Mouse (Mus musculus) brain, embryonic 18.5 days (tissue): Measurements from ENCODE around the gene Ndst2.
"Not testable (repeated sequence)": the region's sequence is repeated elsewhere in the genome, so short reads cannot be mapped to it uniquely, and the experiment has no call there.

Source experiments
- DNase-seq: peaks from one replicate; pipeline ENCODE4 v3.0.0-alpha.2; 2012; ENCODE audit warnings: low read depth, low spot score

Ndst2 gene

DNA sequence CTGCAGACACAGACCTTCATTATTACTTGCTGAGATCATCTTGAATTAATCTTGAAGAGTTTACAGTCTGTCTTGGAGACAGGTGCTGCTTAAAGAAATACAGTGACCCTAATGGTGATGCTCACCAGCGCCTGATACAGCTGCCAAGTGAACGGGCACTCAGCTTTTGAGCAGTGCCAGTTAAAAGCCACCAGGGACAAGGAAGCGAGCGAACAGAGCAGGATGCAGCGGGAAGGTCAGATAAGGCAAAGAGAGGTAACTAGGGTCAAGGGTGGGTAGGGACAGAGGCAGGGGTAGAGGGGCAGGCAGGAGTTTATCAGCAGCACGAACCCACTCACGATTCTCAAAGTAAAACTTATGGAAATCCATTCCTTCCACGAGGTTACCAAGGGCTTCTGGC lies 4.1 kb upstream of the Ndst2 start:
- no peak for DNase-seq

DNA sequence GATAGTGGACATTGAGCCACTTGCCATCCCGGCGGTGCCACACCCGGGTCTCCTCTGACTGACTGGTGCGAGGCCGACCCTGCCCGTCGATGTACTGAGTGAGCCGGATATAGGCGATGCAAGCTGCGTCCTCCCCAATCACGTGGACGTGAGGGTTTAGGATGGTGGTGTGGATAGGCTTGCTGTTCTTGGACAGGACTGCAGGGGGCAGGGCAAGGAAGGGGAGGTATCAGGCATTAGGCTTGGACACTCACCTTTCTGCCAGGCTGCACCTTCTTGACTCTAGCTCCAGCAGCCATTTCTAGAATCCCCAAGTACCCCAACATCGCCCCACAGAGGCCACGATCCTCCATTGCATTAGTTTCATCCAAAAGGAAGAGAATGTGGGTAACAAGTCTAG lies 2.9 kb upstream of the Ndst2 start:
- DNase-seq: no peak

DNA sequence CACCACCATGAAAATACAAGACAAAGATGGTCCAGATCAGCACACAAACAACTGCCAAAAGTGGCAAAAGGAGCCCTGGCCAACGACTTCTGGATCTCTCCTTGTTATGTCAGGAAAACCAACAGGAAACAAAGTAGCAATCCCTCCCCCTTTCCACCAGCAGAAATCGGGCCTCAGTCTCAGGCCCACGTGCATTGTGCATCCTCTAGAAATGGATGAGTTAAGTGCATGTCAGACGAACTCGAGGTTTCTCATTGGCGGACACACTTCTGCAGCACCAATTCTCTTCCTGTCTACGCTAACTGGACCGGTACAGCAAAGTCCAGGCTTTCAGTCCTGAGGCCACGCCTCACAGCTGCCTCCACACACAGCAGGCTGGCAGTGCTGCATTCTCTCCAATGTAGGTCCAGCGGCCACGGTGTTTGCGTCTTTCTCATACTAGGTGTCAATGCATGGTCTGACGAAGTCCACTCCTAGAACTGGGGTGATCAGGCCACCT lies 1.6 kb upstream of the Ndst2 start:
- DNase-seq: no peak

DNA sequence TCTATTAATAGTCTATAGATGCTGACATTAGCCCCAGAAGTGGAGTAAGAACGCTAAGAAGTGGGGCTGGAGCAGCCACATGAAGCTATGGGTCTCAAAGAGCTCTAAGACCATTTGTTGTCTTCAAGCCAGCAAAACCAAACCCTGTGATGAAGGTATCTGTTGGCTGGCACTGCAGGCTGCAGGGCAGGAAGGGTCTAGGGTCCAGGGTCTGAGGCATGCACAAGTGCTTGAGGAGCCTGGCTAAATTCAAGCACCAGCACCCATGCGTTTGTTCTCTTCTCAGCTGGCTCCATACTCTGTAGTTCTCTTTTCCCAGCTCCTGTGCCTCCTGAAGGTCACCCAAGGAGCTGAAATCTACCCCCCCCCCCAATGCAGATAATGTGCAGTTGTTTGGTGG lies 690 bp upstream of the Ndst2 start:
- no peak for DNase-seq

DNA sequence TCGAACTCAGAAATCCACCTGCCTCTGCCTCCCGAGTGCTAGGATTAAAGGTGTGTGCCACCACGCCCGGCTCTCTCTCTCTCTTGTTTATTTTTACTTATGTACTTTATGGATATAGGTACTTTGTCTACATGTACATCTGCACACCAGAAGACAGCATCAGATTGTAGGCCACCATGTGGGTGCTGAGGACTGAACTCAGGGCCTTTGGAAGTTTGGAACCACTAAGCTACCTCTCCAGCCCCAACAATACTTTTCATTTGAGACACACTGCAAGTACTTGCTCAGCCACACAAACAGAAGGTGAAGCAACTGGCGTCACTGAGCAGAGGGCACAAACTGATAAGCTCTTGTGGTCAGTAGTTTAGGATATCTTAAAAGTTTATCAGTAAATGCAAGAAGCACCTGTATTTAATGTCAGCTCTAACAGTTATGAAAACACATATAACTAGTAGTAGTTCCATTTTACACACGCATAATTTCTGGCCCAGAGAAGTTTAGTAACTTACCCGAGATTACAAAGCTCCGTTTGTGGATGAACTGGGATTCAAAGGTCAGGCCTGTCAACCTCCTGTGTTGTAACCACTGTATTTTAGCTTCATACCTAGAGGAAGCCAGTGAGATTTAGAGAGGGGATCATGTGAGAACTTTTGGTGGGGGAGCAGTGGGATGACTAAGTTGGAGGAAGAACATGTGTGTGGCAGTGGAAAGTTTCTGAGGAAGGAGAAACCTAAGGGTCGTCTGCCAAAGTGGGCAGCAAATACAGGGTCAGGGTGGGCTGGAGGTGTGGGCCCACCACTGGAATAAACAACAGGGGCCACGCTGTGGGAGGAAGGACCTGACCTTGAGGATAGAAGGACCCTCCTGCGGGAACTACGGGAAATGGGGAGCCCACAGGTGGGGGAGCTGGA lies 1.1 kb downstream of the Ndst2 start:
- DNase-seq: no peak

DNA sequence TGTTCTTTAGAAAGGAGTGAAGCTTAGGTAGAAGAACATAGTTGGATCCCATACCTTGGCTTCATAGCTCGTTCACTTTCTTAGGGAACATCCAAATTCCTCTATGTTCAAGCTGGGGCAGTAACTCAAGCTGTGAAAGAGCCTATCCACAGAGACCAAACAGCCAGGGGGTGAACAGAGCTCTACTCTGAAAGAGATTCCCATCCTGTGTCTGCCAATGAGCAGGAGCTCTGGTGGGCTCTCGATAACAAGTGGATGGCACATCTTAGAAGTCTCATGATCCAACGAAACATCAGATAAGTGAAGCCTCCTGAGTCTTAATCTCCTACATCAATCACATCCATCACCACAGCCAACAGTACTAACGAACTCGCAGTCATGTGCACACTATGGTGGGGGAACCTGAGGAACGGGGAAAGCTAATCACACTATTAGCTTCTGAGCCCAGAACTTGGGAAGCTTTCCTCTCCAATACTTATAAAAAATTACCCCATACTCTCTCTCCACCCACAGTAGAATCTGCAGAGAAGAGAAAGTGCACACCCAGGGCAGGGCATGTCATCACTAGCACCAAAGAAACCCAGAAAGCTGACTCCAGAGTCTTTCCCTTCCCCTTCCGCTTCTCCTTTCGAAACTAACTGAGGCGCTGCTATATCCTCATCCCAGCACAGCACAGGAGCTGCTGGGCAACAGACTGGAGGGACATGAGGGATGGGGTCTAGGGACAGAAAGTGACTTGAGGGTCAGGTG lies 3.3 kb downstream of the Ndst2 start:
- DNase-seq: no peak

DNA sequence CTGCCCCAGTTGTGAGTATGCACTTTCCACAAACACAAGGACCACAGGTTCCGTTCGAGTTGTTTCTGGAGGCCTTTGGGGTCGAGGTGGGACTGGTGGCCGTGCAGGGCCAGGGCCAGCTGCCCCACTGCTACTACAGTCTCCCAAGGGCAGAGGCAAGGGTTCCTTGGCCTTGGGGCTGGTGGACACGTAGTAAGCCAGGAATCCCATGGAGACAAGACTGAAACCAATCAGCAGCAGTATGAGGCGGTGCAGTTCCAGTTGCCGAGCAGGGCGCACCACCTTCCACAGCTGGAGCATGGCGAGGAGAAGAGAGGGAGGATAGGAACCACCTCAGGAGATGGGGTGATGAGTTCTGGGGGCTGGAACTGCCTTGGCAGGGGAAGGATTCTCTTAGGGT lies 4.5 kb downstream of the Ndst2 start:
- DNase-seq: no peak

DNA sequence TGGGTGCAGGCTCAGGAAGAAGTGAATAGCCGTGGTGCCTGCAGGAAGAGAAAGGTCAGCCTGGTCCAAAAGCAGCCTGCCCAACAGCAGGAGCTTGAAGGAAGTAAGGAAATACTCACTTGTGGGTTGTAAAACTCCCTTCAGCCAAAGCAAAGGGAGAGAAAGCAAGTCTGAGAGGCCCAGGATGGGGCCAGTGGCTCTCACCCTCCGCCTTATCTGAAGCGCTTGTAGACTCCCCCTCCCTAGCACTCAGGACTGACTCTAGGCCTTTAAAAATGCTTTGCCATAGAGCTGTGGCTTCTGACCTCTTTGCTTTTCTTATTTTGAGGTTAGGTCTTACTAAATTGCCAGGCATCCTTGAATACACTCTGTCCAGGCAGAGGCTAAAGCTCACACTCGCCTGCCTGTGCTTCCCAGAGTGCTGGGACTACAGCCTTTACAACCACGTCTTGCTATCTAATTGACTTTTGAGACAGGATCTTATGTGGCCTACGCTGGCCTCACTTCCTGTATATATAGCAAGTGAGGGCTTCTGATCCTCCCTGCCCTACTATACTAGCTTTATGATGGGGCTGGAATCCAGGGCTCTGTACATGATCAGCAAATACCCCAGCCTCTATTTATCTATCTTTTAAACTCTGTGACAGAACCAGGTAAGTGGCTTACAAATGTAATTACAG lies 8.6 kb downstream of the Ndst2 start:
- DNase-seq: no peak

DNA sequence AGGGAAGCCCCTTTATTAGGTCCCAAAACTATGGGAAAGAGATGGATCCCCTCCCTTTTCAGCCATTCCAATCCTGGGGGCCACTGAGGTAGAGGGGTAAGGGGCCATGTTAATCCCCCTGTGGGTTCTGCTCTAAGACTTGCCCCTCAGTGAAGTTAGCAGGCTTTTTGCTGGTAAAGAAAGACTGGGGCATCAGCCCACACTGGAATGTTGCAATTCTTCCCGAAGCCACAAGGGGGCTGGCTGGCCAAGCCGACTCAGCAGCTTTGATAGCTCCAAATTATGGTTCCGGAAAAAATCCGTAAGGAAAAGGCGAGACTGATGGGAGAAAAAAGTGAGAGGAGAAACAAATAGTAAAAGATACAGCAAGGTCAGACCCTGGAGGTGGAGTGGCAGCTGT lies 10.3 kb downstream of the Ndst2 start:
- no peak for DNase-seq

DNA sequence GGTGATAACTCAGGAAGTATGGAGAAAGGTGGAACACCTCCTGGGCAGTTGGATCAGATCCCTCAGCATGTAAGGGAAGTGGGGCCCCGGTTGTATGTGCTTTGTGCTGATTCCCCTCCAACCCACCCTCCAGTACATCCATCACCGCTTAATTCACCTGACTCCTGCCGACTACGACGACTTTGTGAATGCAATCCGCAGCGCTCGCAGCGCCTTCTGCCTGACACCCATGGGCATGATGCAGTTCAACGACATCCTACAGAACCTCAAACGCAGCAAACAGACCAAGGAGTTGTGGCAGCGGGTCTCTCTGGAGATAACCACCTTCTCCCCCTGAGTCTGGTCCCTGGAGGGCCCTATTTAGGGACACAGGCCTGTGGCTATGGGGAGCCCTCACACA lies 11.4 kb downstream of the Ndst2 start:
- no peak for DNase-seq

DNA sequence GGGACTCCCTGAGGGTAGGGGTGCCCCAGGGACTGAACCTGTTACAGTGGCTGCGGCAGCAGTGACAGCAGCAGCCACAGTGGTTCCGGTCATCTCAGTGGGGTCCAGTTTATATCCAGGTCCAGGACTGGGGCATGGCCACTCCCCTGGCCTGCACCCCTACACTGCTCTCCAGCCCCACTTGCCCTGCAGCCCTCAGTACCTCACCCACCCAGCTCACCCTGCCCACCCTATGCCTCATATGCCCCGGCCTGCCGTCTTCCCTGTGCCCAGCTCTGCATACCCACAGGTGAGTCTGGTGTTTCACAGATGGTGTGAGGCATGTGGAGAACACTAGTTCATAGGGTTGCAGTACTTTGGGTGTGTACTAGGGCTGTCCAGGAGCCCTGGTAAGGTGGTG lies 13.0 kb downstream of the Ndst2 start:
- no peak for DNase-seq

DNA sequence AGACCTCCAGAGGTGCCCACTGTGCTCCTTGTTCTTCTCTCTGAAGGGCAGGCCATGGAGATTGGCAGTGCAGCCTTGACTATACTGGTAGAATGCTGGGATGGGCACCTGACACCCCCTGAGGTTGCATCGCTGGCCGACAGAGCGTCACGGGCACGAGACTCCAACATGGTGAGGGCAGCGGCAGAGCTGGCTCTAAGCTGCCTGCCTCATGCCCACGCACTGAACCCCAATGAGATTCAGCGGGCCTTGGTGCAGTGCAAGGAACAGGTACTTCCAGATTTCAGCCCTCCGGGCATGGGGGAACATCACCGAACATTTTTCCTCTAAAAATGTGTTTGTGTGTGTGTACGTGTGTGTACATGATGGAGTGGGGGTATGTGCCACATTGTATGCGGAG lies 14.6 kb downstream of the Ndst2 start:
- no peak for DNase-seq

DNA sequence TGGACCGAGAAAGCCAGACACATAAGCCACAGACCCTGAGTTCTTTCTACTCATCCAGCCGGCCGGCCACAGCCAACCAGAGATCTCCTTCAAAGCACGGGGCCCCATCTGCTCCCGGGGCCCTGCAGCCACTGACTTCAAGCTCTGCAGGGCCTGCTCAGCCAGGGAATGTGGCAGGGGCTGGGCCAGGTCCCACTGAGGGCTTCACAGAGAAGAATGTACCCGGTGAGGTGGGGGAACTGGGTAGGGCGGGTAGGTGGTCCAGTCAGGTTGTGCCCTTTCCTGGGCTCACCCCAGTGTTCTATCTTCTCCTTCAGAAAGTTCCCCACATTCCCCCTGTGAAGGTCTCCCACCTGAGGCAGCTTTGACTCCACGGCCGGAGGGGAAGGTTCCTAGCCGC lies 15.9 kb downstream of the Ndst2 start:
- no peak for DNase-seq

DNA sequence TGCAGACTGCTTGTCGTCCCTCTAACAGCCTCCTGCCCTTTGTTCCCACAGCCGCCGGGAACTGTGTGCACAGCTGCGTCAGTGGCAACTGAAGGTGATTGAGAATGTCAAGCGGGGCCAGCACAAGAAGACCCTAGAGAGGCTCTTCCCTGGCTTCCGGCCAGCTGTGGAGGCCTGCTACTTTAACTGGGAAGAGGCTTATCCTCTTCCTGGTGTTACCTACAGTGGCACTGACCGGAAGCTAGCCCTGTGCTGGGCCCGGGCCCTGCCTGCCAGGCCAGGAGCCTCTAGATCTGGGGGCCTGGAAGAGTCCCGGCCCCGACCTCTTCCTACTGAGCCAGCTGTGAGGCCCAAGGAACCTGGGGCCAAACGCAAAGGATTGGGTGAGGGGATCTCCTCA lies 20.5 kb downstream of the Ndst2 start:
- DNase-seq: no peak

DNA sequence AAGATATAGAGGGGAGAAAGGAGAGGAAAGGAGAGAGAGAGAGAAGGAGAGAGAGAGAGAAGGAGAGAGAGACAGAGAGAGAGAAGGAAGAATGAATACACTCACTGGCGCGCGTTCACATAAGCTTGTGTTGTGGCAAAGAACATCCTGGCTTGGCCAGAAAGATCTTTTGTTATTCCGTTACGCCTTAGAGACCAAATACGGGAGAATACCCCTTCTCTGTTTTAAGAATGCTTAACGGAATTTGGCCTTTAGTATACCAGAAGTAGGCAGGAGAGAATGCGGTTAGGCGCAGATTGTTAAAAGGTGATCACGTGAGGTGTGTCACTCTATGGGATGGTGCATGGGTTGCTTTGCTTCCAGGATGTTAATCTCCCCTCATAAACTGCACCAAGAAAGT lies 26.1 kb downstream of the Ndst2 start:
- no peak for DNase-seq

DNA sequence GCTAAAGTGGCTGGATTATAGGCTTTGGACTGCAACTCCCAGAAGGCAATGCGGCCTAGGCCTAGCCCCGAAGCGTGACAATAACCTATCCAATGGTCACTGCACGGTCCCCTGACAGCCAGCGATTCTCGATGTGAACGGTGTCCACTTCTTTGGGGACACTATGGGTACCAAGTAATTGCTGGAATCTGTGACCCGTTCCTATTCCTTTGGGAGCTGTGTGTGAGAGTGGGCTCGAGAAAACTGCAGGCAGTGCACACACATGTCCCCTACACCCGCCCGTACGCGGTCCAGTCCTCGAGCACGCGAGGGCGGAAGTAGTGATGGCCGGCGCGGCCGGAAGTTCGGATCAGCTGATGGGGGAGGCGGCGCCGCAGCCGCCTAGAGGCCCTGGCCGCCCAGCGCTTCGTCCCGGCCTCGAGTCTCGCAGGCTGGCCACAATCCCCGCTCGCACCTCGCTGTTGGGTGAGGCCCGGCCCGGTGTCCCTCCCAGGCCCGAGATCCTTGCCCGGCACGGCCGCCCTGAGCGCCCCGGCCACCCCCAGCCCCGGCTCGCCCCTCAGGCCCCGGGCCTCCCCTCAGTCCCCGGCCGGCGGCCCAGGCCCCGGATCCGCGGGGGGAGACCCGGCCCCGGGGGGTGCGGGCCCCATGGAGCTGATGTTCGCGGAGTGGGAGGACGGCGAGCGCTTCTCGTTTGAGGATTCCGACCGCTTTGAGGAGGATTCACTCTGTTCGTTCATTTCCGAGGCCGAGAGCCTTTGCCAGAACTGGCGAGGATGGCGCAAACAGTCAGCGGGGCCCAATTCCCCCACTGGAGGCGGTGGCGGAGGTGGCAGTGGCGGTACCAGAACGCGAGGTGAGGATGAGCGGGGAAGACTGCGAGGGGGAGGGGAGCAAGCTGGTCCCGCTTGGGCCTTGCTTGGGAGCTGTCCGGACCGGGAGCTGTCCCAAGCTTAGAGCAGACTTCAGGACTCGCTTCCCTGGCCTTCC lies 26.9 kb downstream of the Ndst2 start, which contains the start of gene Zswim8:
TSS of gene Zswim8 (plus strand) at position 352 of the 990 bp plus-strand sequence.
- peak; percentile 85 for DNase-seq

DNA sequence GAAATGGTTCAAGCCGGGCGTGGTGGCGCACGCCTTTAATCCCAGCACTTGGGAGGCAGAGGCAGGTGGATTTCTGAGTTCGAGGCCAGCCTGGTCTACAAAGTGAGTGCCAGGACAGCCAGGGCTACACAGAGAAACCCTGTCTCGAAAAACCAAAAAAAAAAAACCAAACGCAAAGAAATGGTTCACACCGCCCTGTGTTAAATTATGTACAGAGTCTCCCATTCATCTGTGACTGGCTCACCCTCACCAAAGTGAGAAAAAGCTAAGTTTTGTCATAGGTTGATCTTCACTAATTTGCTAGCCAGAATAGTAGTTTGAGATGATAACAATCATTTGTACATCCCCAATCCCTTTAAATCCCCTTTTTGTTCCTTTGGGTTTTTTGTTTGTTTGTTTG lies 30.9 kb downstream of the Ndst2 start:
- DNase-seq: not testable (repeated sequence)

DNA sequence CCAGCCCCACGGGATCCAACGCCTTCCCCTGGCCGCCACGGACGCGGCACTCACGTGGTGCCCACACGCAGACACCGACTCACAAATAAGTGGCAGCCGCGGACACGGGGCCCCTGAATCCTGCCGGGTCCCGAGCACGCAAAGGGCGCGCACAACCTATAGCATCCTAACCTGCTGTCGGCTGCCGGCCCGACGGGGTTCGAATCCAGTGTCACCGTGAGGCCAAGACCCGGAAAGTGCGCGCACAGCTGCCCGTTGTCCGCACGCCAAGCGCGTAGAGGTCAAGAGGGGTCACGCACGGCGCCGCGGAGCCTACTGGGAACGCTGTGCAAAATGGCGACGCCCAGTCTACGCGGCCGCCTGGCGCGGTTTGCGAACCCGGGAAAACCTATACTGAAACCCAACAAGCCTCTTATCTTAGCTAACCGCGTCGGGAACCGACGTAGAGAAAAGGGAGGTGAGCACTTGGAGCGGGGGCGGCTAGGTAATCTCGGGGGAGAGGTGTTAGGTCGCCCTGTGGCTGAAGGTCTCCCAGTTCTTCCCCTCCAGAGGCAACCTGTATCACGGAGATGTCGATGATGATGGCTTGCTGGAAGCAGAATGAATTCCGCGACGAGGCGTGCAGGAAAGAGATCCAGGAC lies 31.5 kb downstream of the Ndst2 start, which contains the start of gene Chchd1:
TSS of gene Chchd1 (plus strand) at position 266 of the 641 bp plus-strand sequence.
- no peak for DNase-seq

DNA sequence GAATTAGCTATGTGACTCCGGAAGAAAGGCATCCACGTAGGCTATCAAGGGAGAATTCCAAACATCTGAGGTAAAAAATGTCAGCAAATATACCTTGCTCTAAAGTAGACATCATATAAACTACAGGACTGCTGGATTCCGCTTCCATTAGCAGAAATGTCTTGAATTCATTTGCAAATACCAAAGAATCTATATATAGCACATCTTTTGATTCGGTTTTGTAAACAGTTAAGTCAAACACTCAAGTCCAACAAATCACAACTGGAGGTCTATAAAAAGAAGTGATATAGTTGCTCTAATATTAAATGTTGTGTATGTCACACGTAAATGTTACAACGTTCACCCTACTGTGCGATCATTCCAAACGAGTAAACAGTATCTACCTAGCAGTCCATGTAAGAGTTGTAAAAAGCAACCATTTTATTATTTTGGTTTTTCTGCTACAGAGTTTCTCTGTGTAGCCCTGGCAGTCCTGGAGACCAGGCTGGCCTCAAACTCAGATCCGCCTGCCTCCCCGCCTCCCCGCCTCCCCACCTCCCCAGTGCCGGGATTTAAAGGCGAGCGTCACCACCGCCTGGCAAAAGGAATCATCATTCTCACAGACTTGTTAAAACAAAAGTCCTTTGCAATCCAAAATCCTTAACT lies 32.1 kb downstream of the Ndst2 start:
- DNase-seq: no peak

DNA sequence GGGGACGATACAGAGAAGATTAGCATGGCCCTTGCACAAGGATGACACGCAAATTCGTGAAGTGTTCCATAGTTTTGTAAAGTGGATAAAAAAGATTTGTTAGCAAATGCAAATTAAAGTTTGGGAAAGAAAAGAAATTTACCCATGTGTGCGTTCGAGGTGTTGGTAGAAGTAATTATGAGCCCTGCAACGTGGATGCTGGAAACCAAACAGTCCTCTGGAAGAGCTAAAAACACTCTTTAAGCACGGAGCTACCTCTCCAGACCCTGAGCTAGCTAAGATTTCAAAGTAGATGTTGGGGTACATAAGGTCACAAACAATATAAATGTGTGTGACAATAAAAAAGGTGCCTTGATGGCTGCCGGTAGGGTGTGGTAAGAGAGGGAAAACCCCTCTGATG lies 32.8 kb downstream of the Ndst2 start:
- no peak for DNase-seq
